Mouse (Mus musculus) gastrocnemius, postnatal 25 days (tissue): ENCODE results near the gene Ergic3. TPM values are rescaled to one million over a fixed set of nuclear protein-coding genes. Genes with fewer than 3 reads are reported as not detected.

Experiments used
- DNase-seq: peaks from one replicate; pipeline ENCODE4 v3.0.0; 2022
- total RNA-seq, 2 experiments: library from RNA; stranded (reverse); gene quantifications; 1 replicate in 1 of 2; 2 replicates in 1 of 2; pipeline ENCODE4 v1.2.3; 2021

Ergic3 gene
- total RNA-seq, 2 experiments from 2014 or later, result 44.6 to 51.7 TPM

- no peak for DNase-seq
Observed at GRCm38 (mm10) chr2:156066126-156066525, 58.3 kb downstream of the Ergic3 start.

Other genes starting within 250 kb of the Ergic3 start
- not detected for gene Mmp24, start 232.7 kb upstream of the Ergic3 start, total RNA-seq
- gene BC029722, start 188.6 kb upstream of the Ergic3 start, total RNA-seq, result 10 to 100 TPM; 22.3 to 25.3 TPM
- gene Eif6, start 181.1 kb upstream of the Ergic3 start, total RNA-seq, result 10 to 100 TPM; 38.6 to 45.3 TPM
- not detected for gene Fam83c, start 173.2 kb upstream of the Ergic3 start, total RNA-seq
- 100 to 1,000 TPM; 140 to 156 TPM for gene Uqcc1, start 77.7 kb upstream of the Ergic3 start, total RNA-seq
- gene Gm15557, start 67.3 kb upstream of the Ergic3 start, total RNA-seq, result not detected
- gene Gdf5, start 62.7 kb upstream of the Ergic3 start, total RNA-seq, result not detected
- gene Cep250, start 51.6 kb upstream of the Ergic3 start, total RNA-seq, result 1 to 10 TPM; 3.6 to 5.9 TPM
- gene 6430550D23Rik, start 68 bp upstream of the Ergic3 start, total RNA-seq, result under 1 TPM; 0.51 to 0.54 TPM
- gene Fer1l4, start 44.9 kb downstream of the Ergic3 start, total RNA-seq, result not detected
- under 1 TPM; 0.13 to 0.31 TPM for gene Spag4, start 57.1 kb downstream of the Ergic3 start, total RNA-seq
- 10 to 100 TPM in 1 of 2 experiments, 1 to 10 TPM in 1; 8.2 to 10.9 TPM for gene Cpne1, start 103.9 kb downstream of the Ergic3 start, total RNA-seq
- 1 to 10 TPM; 6.3 TPM for gene Rbm12, start 103.9 kb downstream of the Ergic3 start, total RNA-seq
- gene Gm28036, start 119.0 kb downstream of the Ergic3 start, total RNA-seq, result 1 to 10 TPM; 4.9 to 5.6 TPM
- 100 to 1,000 TPM; 206 to 210 TPM for gene Romo1, start 136.0 kb downstream of the Ergic3 start, total RNA-seq
- gene Nfs1, start 136.1 kb downstream of the Ergic3 start, total RNA-seq, result 10 to 100 TPM; 74.2 to 80.6 TPM
- gene Rbm39, start 172.2 kb downstream of the Ergic3 start, total RNA-seq, result 10 to 100 TPM; 95.5 to 96.8 TPM
- gene Phf20, start 188.4 kb downstream of the Ergic3 start, total RNA-seq, result 10 to 100 TPM; 20.1 to 20.8 TPM